Mouse (Mus musculus): ENCODE results near the gene Ssrp1. TPM values are rescaled to one million over a fixed set of nuclear protein-coding genes. Genes with fewer than 3 reads are reported as not detected.

Gene Ssrp1
- polyA plus RNA-seq, 1 experiment, result 70.2 TPM

DNA sequence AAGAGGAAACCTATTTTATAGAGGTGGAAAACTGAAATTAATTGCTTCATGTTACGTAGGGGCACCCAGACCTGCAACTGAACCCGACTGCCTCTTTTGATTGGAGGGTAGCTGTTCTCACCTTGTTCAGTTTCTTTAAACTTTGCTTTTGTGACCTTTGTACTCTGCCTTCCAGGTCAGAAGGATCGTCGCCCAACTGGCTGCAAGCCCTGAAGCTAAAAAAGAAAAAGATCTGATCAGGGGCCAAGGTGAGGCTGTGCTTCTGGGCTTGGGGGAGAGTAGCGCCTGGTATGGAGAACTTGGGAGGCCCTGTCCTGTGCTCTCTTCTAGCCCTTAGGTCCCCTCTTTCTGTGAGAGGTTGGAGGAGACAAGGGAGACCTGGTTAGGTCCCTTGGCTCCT lies 34.9 kb downstream of the Ssrp1 start:
- H3K27ac ChIP-seq (ENCODE audit: insufficient read depth, low read depth, low read length), result peak overlapping the region; percentile 42
- H3K36me3 ChIP-seq (ENCODE audit: control insufficient read depth, insufficient read depth, low read length), result no peaks in the 10 kb centered on the region
- H3K4me3 ChIP-seq (ENCODE audit: insufficient read depth, low read depth, low read length), result no peak overlapping the region
- DNase-seq, result peak; percentile 93
- 53% methylated on average over 5 of the region's 5 CpGs for WGBS
- peaks cover 34% of the 10 kb centered on the region for H3K4me1 ChIP-seq (ENCODE audit: control insufficient read depth, insufficient read depth, low read length)
- H3K27me3 ChIP-seq (replicated peaks; ENCODE audit: control insufficient read depth, insufficient read depth, low read length), result no peaks in the 10 kb centered on the region
- no peak for TF ChIP-seq CTCF (conservative IDR thresholded peaks at IDR 0.05; ENCODE audit: insufficient read depth, insufficient read length, low read depth, low read length)
- no peak for TF ChIP-seq POLR2A (IDR thresholded peaks at IDR 0.05; ENCODE audit: low read depth, low read length)

DNA sequence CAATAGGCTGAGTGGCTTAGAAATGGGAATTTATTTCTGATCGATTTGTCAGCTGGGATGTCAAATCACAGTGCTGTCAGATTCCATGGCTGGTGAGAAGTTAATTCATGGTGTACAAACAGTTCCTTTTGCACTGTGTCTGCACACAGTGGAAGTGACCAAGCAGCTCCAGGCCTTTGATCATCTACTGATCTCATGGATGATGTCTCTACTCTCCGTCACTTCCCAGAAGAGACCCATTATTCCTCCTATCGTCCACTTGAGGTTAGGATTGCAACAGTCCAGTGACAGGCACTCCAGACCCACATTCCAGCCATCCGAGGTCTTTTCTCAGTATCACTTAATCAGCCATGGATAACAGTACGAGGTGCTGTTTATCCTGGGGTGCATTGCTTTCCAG lies 36.7 kb downstream of the Ssrp1 start:
- Histone ChIP-seq H3K36me3 (ENCODE audit: control insufficient read depth, insufficient read depth, low read length) (no peaks in the 10 kb centered on the region), H3K4me1 (ENCODE audit: control insufficient read depth, insufficient read depth, low read length) (peaks cover 21% of the 10 kb centered on the region), H3K27ac (ENCODE audit: insufficient read depth, low read depth, low read length) (no peak overlapping the region), H3K4me3 (ENCODE audit: insufficient read depth, low read depth, low read length) (no peak overlapping the region), H3K27me3 (replicated peaks; ENCODE audit: control insufficient read depth, insufficient read depth, low read length) (no peaks in the 10 kb centered on the region)
- 80% methylated on average over 5 of the region's 5 CpGs for WGBS
- no peak for TF ChIP-seq POLR2A (IDR thresholded peaks at IDR 0.05; ENCODE audit: low read depth, low read length)
- no peak for TF ChIP-seq CTCF (conservative IDR thresholded peaks at IDR 0.05; ENCODE audit: insufficient read depth, insufficient read length, low read depth, low read length)
- DNase-seq, result no peak

DNA sequence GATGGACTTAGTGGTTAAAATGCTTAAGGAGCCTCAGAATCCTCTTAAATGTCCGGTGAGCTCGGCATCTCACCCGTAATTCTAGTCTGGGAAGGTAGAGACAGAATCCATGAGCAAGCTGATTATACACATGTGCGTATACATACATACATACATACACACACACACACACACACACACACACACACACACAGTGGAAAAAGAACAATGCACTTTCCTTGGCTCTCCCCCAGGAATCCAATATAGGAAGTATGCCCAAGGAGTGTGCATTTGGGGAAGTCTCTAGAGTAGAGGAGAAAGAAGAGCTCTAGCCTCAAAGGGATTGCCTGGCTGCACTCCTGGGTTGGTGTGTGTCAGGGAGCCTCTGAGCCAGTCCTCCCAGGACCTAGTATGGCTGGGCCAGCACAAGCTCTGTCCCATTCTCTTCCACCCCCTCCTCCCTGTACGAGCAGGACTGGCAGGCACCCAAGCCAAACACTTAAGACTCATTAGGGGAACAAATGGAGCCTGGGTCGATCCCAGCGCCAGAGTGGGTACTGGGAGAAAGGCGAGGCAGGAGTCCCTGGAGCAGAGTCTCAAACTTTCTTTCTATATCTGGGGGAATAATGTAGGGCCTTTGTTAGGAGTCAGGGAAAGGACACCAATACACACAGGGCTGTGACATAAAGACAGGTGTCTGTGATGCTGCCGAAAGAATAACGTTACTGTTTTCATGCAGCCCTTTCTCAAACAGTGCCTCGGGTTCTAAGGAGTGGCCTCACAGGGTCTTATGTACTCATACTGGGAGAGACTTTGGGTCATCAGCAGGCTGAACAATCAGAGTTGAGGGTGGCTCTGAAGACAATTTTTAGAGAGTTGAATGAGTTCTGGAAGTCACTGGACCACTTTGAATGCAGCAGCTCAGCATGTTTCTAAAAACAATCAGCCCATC lies 51.9 kb downstream of the Ssrp1 start:
- WGBS, result 56% methylated on average over 11 of the region's 11 CpGs
- Histone ChIP-seq H3K4me3 (ENCODE audit: insufficient read depth, low read depth, low read length) (no peak overlapping the region), H3K27ac (ENCODE audit: insufficient read depth, low read depth, low read length) (no peak overlapping the region), H3K27me3 (replicated peaks; ENCODE audit: control insufficient read depth, insufficient read depth, low read length) (no peaks in the 10 kb centered on the region), H3K36me3 (ENCODE audit: control insufficient read depth, insufficient read depth, low read length) (no peaks in the 10 kb centered on the region), H3K4me1 (ENCODE audit: control insufficient read depth, insufficient read depth, low read length) (no peaks in the 10 kb centered on the region; the same call in 1 of the 2 replicates)
- DNase-seq, result peak; percentile 65
- no peak for TF ChIP-seq CTCF (conservative IDR thresholded peaks at IDR 0.05; ENCODE audit: insufficient read depth, insufficient read length, low read depth, low read length)

DNA sequence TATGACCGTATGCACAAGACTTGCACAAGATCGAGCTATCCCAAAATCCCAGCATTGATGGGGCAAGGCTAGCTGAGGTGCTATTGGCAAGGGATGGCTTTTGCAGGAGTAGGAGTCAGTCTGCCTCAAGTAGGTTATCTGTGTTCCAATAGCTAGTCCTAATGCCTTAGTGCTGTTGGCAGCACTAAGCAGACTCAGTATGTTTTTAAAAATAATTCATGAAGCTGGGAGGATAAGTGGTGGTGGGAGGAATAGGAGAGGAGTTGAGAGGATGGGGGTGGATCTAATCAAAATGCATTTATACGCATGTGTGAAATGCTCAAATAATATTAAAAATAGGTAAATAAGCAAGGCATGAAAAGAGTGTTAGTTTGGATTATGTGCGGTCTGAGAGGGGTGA lies 54.3 kb downstream of the Ssrp1 start:
- Histone ChIP-seq H3K4me1 (ENCODE audit: control insufficient read depth, insufficient read depth, low read length) (no peaks in the 10 kb centered on the region; the same call in 1 of the 2 replicates), H3K27me3 (replicated peaks; ENCODE audit: control insufficient read depth, insufficient read depth, low read length) (no peaks in the 10 kb centered on the region), H3K27ac (ENCODE audit: insufficient read depth, low read depth, low read length) (no peak overlapping the region), H3K4me3 (ENCODE audit: insufficient read depth, low read depth, low read length) (no peak overlapping the region), H3K36me3 (ENCODE audit: control insufficient read depth, insufficient read depth, low read length) (no peaks in the 10 kb centered on the region)
- 95% methylated on average over 4 of the region's 4 CpGs for WGBS
- TF ChIP-seq CTCF (conservative IDR thresholded peaks at IDR 0.05; ENCODE audit: insufficient read depth, insufficient read length, low read depth, low read length) (no peak), POLR2A (IDR thresholded peaks at IDR 0.05; ENCODE audit: low read depth, low read length) (no peak)
- DNase-seq, result no peak

DNA sequence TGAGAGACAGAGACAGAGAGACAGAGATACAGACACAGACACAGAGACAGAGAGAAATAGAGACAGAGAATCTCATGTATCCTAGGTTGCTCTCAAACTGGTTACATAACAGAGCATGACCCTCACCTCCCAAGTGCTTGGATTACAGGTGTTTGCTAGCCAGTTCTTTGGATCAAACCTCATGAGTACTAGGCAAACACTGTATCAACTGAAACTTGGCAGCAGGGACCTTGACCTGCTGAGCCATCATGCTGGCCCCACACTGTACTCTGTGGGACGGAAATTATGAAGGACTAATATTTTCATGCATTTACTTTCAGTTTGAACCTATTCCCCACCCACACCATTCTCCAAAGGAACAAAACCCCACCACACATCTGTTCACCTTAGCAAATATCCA lies 56.3 kb downstream of the Ssrp1 start:
- H3K27me3 ChIP-seq (replicated peaks; ENCODE audit: control insufficient read depth, insufficient read depth, low read length), result no peaks in the 10 kb centered on the region
- H3K4me1 ChIP-seq (ENCODE audit: control insufficient read depth, insufficient read depth, low read length), result 0 out of 2 replicates have a peak, but pooled peaks cover under 1% of the 10 kb centered on the region
- TF ChIP-seq CTCF (conservative IDR thresholded peaks at IDR 0.05; ENCODE audit: insufficient read depth, insufficient read length, low read depth, low read length) (no peak), POLR2A (IDR thresholded peaks at IDR 0.05; ENCODE audit: low read depth, low read length) (no peak)
- DNase-seq, result no peak
- H3K27ac ChIP-seq (ENCODE audit: insufficient read depth, low read depth, low read length), result no peak overlapping the region
- H3K4me3 ChIP-seq (ENCODE audit: insufficient read depth, low read depth, low read length), result no peak overlapping the region
- 65% methylated on average over 1 of the region's 1 CpGs for WGBS
- no peaks in the 10 kb centered on the region for H3K36me3 ChIP-seq (ENCODE audit: control insufficient read depth, insufficient read depth, low read length)

DNA sequence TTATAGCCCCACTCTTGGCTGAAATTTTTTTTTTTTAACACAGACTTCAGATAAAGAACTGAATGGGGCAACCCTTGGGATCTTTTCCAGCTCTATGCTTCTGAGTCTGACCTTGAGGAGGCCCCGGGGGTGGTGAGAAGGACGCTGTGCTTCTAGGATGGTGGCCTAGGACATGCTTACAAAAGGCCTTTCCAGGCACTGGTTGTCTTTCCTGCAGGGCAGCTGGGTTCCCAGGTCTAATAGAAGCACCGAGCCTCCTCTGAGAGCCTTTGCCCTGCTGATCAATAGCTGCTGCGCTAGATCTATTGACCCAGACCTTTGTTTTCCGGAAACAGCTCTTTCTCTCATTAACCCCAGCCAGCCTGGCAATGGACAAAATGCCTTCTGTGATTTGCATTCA lies 58.9 kb downstream of the Ssrp1 start:
- 63% methylated on average over 5 of the region's 5 CpGs for WGBS
- DNase-seq, result no peak

More for the DNA sequence above, 58.9 kb downstream of the Ssrp1 start:
- Histone ChIP-seq H3K27me3 (replicated peaks; ENCODE audit: control insufficient read depth, insufficient read depth, low read length) (no peaks in the 10 kb centered on the region), H3K4me3 (ENCODE audit: insufficient read depth, low read depth, low read length) (no peak overlapping the region), H3K36me3 (ENCODE audit: control insufficient read depth, insufficient read depth, low read length) (no peaks in the 10 kb centered on the region), H3K4me1 (ENCODE audit: control insufficient read depth, insufficient read depth, low read length) (0 out of 2 replicates have a peak, but pooled peaks cover 4% of the 10 kb centered on the region), H3K27ac (ENCODE audit: insufficient read depth, low read depth, low read length) (no peak overlapping the region)
- no peak for TF ChIP-seq CTCF (conservative IDR thresholded peaks at IDR 0.05; ENCODE audit: insufficient read depth, insufficient read length, low read depth, low read length)
- no peak for TF ChIP-seq POLR2A (IDR thresholded peaks at IDR 0.05; ENCODE audit: low read depth, low read length)

Other genes with a start within 250 kb of the Ssrp1 start
- gene Ube2l6, start 238.4 kb upstream of the Ssrp1 start, polyA plus RNA-seq (2012; rRNA removed), result 18.1 and 24.1 TPM in 2 replicates
- 2.6 TPM in 1 of 2 replicates, not detected in the other for gene Smtnl1, start 214.6 kb upstream of the Ssrp1 start, polyA plus RNA-seq (2012; rRNA removed)
- gene Timm10, start 210.2 kb upstream of the Ssrp1 start, polyA plus RNA-seq (2012; rRNA removed), result 62.2 and 90.3 TPM in 2 replicates
- gene Slc43a1, start 198.4 kb upstream of the Ssrp1 start, polyA plus RNA-seq (2012; rRNA removed), result 3.6 and 4.3 TPM in 2 replicates
- gene Rtn4rl2, start 150.5 kb upstream of the Ssrp1 start, polyA plus RNA-seq (2012; rRNA removed), result 1.4 and 1.5 TPM in 2 replicates
- 60.8 and 62.2 TPM in 2 replicates for gene Slc43a3, start 100.7 kb upstream of the Ssrp1 start, polyA plus RNA-seq (2012; rRNA removed)
- 0.16 TPM in 1 of 2 replicates, not detected in the other for gene Prg2, start 56.8 kb upstream of the Ssrp1 start, polyA plus RNA-seq (2012; rRNA removed)
- 0.28 TPM in 1 of 2 replicates, not detected in the other for gene Prg3, start 49.0 kb upstream of the Ssrp1 start, polyA plus RNA-seq (2012; rRNA removed)
- 0.80 and 0.90 TPM in 2 replicates for gene P2rx3, start 228 bp downstream of the Ssrp1 start, polyA plus RNA-seq (2012; rRNA removed)
- 46.9 and 47.0 TPM in 2 replicates for gene Tnks1bp1, start 10.8 kb downstream of the Ssrp1 start, polyA plus RNA-seq (2012; rRNA removed)
- 14.0 and 16.6 TPM in 2 replicates for gene Aplnr, start 99.0 kb downstream of the Ssrp1 start, polyA plus RNA-seq (2012; rRNA removed)
- 0.52 and 0.61 TPM in 2 replicates for gene Lrrc55, start 160.0 kb downstream of the Ssrp1 start, polyA plus RNA-seq (2012; rRNA removed)